Mouse (Mus musculus) small intestine, adult 2 months (tissue): ENCODE measurements at regions not wholly inside any gene's neighbourhood (a gene's known extent, or its start where the extent isn't known, plus 50 kb on each side); places are given as distances from the start of the nearest gene placed in this dataset.

Experiments
- CTCF ChIP-seq: fragments of 200-500 bp; IDR thresholded peaks from 2 replicates; pipeline ENCODE4 v1.5.1; 2012; ENCODE audit warnings: low read depth, mild to moderate bottlenecking, control low read depth, inconsistent platforms, low read length, moderate library complexity, mixed read lengths; ENCODE audit not compliant: insufficient replicate concordance, insufficient read length; ENCODE audit errors: extremely low read depth
- POLR2A ChIP-seq: fragments of 200-500 bp; IDR thresholded peaks from 2 replicates; pipeline ENCODE4 v1.6.1; 2012; ENCODE audit warnings: low read depth, mild to moderate bottlenecking, control low read depth, inconsistent platforms, low read length, moderate library complexity

- TF ChIP-seq CTCF (no peak), POLR2A (no peak)
These were observed 78.9 kb upstream of the Magi1 start for GRCm38 (mm10) chr6:94362626-94363025.
